Mouse (Mus musculus) common myeloid progenitor, adult 5-6 weeks (primary cell): ENCODE data around the gene Maml3. TPM values are rescaled to one million over a fixed set of nuclear protein-coding genes. Genes with fewer than 3 reads are reported as not detected.

Experiments
- ATAC-seq: replicated peaks from 2 replicates; pipeline ENCODE4 v1.8.0; 2016; ENCODE audit warnings: low read depth, mild to moderate bottlenecking, moderate TSS enrichment, inconsistent platforms; ENCODE audit not compliant: poor library complexity, severe bottlenecking
- total RNA-seq: library from RNA; stranded (forward); fragments of 200-1000, 187-1606 nt; gene quantifications from 2 replicates; pipeline ENCODE4 v1.2.3, GENCODE M21; 2017

Maml3 gene
- total RNA-seq, 1 experiment from 2014 or later: 15.5 TPM

DNA sequence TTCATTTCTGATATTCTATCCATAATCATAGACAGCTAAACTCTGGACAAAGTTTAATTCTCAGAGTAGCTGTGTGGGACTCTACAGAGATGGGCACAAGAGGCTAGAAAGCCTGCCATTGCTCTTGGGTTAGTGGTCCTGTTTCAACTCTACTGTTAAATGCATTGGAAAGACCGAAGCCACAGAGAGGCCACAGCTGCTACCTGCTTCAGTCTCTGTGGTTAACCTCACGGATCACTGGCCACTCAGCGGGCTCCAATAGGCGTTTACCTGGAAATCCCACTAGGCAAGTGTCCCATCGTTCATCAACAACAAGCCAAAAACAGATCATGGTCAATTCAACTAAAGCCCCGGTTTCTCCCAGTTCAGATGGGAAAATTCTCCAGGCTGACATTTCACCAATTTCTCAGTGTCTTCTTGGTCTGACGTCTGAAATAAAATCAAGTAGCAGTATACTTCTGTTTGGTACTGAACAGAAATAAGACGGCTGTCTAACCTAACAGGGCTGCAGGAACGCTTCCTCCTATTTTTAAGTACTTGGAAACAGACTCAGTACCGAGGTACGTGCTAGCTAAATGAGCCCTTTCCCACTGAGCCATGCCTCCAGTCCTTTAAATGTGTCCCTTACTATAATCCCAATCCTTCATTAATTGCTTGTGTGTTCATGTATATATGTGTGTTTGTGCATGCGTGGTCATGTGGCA, 339.5 kb downstream of the Maml3 start:
- peak; percentile 23; the same call in 1 of the 2 replicates for ATAC-seq

GRCm38 (mm10) chr3:51764175-51764574, 340.7 kb downstream of the Maml3 start:
- peak; percentile 46 for ATAC-seq

GRCm38 (mm10) chr3:51762900-51763299, 342.0 kb downstream of the Maml3 start:
- ATAC-seq: no peak

DNA sequence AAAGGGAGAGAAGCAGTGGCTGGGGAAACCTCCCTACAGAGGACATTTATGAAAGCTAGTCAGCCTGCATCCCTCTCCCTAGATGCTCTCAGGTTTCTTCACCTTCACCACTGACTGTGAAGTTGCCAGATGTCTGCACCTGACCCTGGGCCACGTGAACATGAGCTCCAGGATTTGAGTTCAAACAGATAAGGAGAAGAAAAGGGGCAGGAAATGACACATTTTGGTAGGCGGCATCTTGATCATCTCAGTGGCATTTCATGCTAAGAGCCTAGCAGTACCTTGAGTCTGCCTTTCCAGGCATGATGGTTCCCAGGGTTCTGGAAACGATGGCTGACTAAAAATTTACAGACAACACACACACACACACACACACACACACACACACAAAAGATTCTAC, 345.3 kb downstream of the Maml3 start:
- no peak for ATAC-seq

DNA sequence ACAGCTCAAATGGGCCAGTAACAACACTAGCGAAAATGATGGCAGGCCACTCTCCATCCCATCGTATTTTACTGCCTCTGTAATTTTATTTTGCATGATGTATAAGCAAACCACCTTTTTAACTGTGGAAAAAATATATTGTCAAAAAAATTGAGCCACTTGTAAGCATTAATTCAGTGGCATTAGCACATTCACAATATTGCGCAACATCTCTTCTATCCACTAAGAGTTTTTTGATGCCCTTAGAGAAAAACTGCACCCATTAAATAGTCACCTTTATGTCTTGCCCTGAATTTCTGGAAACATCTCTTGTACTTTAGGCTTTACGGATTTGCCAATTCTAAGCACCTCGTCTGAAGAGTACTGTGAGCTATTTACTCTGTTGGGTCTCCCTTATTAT, 347.8 kb downstream of the Maml3 start:
- no peak for ATAC-seq

DNA sequence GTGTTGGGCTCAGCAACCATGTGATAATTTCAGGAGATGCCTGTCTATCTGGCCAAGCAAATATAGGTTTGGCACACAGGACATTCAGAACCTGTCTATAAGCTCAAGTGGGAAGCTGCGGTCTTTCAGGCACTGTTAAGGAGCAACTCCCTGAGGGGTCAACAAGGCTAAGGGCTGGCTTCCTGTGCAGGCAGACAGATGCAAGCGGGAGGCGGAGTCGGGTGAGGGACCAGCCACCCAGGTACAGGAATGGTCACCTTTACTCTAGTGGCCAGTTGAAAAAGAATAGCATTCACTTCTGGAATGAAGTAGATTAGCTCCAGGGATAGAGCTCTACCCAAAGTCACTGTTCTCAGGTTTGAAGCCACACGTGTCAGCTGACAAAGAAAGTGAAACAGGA, 348.6 kb downstream of the Maml3 start:
- ATAC-seq: no peak

GRCm38 (mm10) chr3:51753262-51753661, 351.6 kb downstream of the Maml3 start:
- no peak for ATAC-seq

DNA sequence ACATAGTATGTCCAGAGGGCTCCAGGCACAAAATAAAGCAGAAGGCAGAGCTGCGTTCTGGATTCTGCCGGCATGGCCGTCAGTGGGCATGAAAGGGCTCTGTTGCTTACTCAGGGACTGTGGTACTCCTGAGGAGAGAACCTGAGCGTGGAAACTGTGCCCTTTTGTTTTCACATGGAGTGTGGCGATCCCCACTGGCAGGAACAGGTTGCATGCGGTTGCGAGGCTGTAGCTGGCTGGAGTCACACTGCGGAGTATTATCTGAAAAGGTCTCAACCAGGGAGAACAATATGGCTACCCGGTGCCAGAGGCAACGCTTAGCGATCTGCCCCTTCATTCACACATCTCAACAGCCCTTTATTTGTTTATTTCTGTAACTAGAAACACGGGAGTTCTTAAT, 353.4 kb downstream of the Maml3 start:
- ATAC-seq: no peak

- no peak for ATAC-seq
Measured at GRCm38 (mm10) chr3:51749812-51750481, 354.9 kb downstream of the Maml3 start.

- ATAC-seq: no peak
Measured at GRCm38 (mm10) chr3:51749421-51749811, 355.5 kb downstream of the Maml3 start.

- ATAC-seq: no peak
Measured at GRCm38 (mm10) chr3:51748436-51749376, 356.2 kb downstream of the Maml3 start.

DNA sequence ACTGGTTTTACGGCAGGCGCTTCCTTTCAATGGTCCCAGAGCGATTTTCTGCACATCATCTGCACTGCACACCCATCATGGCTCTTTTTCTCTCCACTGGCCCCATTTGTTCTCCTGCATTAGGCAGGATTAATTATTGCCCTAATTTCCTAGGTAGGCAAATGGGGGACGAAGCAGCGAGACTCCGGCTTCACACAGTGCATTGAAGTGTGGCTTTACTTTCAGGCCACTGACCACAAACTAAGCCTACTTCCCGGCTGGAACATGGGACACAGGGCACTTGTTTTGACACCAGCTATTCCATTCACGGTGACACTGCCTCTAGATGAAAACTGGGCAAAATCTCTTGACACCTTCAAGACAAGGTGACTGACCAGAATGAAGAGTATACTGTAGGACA, 358.1 kb downstream of the Maml3 start:
- no peak for ATAC-seq

- peak; percentile 72 for ATAC-seq
Measured at GRCm38 (mm10) chr3:51745162-51745561, 359.7 kb downstream of the Maml3 start.

GRCm38 (mm10) chr3:51744339-51744759, 360.5 kb downstream of the Maml3 start:
- ATAC-seq: peak; percentile 88

DNA sequence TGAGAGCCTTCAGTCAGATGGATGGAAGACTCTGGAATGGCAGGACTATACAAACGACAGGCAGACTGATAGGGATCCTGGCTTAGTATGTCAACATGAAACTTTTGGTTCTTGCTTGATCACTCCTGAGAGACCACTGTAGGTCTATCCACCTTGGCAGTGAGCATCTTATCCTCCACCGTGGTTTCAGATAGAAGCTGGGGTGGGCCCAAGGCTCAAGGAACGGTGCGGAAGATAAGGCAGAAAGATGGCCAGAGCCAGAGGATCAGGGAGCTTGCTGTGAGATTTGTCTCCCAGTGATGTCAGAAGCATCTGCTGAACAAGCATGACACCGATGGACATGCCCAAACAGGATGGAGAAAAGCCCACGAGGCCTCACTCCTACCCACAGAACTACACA, 362.5 kb downstream of the Maml3 start:
- ATAC-seq: no peak

- ATAC-seq: no peak
Measured at GRCm38 (mm10) chr3:51741824-51742223, 363.1 kb downstream of the Maml3 start.

DNA sequence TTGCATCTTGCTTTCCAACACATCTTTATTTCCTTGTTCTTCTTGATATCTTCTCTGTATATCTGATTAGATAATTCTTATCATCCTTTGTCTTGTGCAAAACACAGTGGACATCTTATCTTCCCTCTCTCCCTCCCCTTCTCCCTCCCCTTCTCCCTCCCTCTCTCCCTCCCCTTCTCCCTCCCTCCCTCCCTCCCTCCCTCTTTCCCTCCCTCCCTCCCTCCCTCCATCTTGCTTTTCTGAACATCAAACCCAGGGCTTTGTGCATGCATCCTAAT, 365.1 kb downstream of the Maml3 start:
- no peak for ATAC-seq

GRCm38 (mm10) chr3:51739049-51739834, 365.6 kb downstream of the Maml3 start:
- peak; percentile 86 for ATAC-seq

- no peak for ATAC-seq
Measured at GRCm38 (mm10) chr3:51733685-51734084, 371.2 kb downstream of the Maml3 start.

DNA sequence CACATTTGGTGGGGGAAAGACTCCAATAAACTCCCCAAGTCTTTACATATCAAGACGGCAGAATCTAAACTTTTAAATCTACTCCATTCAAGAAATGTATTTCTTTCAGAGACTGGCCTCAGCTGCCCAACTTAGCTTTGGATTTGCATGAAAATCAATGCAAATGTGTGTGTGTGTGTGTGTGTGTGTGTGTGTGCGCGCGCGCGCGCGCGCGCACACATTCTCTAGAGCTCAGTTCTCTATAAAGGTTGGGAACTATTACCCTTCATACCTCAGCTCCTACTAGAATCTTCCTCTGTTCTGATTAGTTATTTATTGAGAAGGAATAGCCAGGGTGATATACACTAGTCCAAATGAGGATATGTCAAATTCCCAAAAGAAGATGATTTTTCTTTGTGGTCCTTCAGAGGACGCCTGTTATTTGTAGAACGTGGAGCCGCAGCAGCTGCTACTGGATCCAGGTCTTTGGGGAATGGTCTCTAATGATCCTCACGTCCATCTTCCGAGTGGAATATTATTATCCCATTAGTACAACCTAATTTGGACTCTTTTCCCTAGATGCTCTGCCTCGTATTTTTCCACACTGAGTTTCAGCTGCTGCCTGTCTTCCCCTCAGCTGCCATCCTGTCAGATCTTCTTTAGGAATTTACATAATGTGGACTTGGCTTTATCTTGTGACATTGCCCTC, 372.8 kb downstream of the Maml3 start:
- no peak for ATAC-seq
